Mouse (Mus musculus) limb, embryonic 13.5 days (tissue): ENCODE data around the gene Depdc7. TPM values are rescaled to one million over a fixed set of nuclear protein-coding genes. Genes with fewer than 3 reads are reported as not detected.
A peak's percentile ranks its signal among the peaks of the same experiment; 100 is the strongest.

Source experiments
- ATAC-seq: fragments of 200-750 bp; cut with Nextera tagmentation; 2 replicates; pipeline ENCODE4 v1.8.0; 2017; ENCODE audit warnings: low read depth, moderate number of reproducible peaks, moderate TSS enrichment; ENCODE audit not compliant: low FRiP score
- H3K27ac ChIP-seq: fragments of 300-500 bp; sonication (generic); 2 replicates; pipeline ENCODE4 v1.5.1; 2015; ENCODE audit warnings: inconsistent platforms, mild to moderate bottlenecking, moderate library complexity
- H3K27me3 ChIP-seq: fragments of 300-500 bp; sonication (generic); 2 replicates; pipeline ENCODE4 v1.6.1; 2015; ENCODE audit warnings: mild to moderate bottlenecking, inconsistent platforms
- H3K36me3 ChIP-seq: fragments of 300-500 bp; sonication (generic); 2 replicates; pipeline ENCODE4 v1.6.1; 2015; ENCODE audit warnings: inconsistent platforms, mild to moderate bottlenecking, moderate library complexity
- H3K4me1 ChIP-seq: fragments of 300-500 bp; sonication (generic); 2 replicates; pipeline ENCODE4 v1.6.1; 2015; ENCODE audit warnings: inconsistent platforms
- H3K4me2 ChIP-seq: fragments of 300-500 bp; sonication (generic); replicated peaks from 2 replicates; pipeline ENCODE4 v1.6.1; 2015; ENCODE audit warnings: inconsistent platforms, mild to moderate bottlenecking, moderate library complexity
- H3K4me3 ChIP-seq: fragments of 300-500 bp; sonication (generic); 2 replicates; pipeline ENCODE4 v1.5.1; 2015; ENCODE audit warnings: moderate library complexity, mild to moderate bottlenecking, inconsistent platforms
- H3K9ac ChIP-seq: fragments of 300-500 bp; sonication (generic); 2 replicates; pipeline ENCODE4 v1.6.1; 2015; ENCODE audit warnings: mild to moderate bottlenecking, inconsistent platforms
- H3K9me3 ChIP-seq: fragments of 300-500 bp; sonication (generic); 2 replicates; pipeline ENCODE4 v1.6.1; 2016; ENCODE audit warnings: inconsistent platforms
- WGBS: fragments of 180-500 bp; shearing (Covaris S2); methylation state at CpG from one replicate; pipeline ENCODE4 v1.1.7; 2015; 5-methylcytosine and 5-hydroxymethylcytosine counted together
- polyA plus RNA-seq: library from polyadenylated mRNA; unstranded; fragments of >200 nt; fragmentation: Nextera tagmentation; extraction: Ambion mirVana; gene quantifications from 2 replicates; pipeline ENCODE4 v1.2.1, GENCODE M21; 2015

The Depdc7 gene
- polyA plus RNA-seq, 1 experiment from 2014 or later, result 5.2 TPM

- peak within 1 kb of the TSS; percentile 75 for H3K4me3 ChIP-seq
- H3K27me3 ChIP-seq, result peaks cover 4% of the 10 kb centered on the region
- peak within 1 kb of the TSS; percentile 86 for H3K9ac ChIP-seq
- peak within 1 kb of the TSS; percentile 70 for H3K4me2 ChIP-seq
- H3K4me1 ChIP-seq, result peaks cover 17% of the 10 kb centered on the region
- H3K9me3 ChIP-seq, result no peaks in the 10 kb centered on the region
- peak within 1 kb of the TSS; percentile 87 for H3K27ac ChIP-seq
- ATAC-seq, result peak; percentile 88
- peaks cover 9% of the 10 kb centered on the region; the same call in 1 of the 2 replicates for H3K36me3 ChIP-seq
- under 1% methylated on average over 70 of the region's 99 CpGs for WGBS
Observed at GRCm38 (mm10) chr2:104711585-104712485, 30.8 kb downstream of the Depdc7 start, which contains the start of gene Tcp11l1. Gene Tcp11l1, minus strand, starts transcription at chr2:104712169.

GRCm38 (mm10) chr2:104710670-104711370 lies 31.9 kb downstream of the Depdc7 start:
- H3K4me2 ChIP-seq, result peak overlapping the region; percentile 70
- H3K27me3 ChIP-seq, result peaks cover 4% of the 10 kb centered on the region
- H3K4me3 ChIP-seq, result peak overlapping the region; percentile 75
- no peaks in the 10 kb centered on the region for H3K9me3 ChIP-seq
- no peak for ATAC-seq
- 0 out of 2 replicates have a peak overlapping the region, but pooled peaks have one; percentile 87 for H3K27ac ChIP-seq
- WGBS, result 28% methylated on average over 6 of the region's 6 CpGs
- H3K9ac ChIP-seq, result peak overlapping the region; percentile 86
- peaks cover 14% of the 10 kb centered on the region for H3K36me3 ChIP-seq
- peaks cover 27% of the 10 kb centered on the region for H3K4me1 ChIP-seq

GRCm38 (mm10) chr2:104709786-104710337 lies 32.8 kb downstream of the Depdc7 start:
- H3K36me3 ChIP-seq, result peaks cover 20% of the 10 kb centered on the region
- H3K9ac ChIP-seq, result no peak overlapping the region
- no peak overlapping the region for H3K4me3 ChIP-seq
- H3K9me3 ChIP-seq, result no peaks in the 10 kb centered on the region
- H3K27me3 ChIP-seq, result peaks cover 4% of the 10 kb centered on the region
- H3K27ac ChIP-seq, result no peak overlapping the region
- no peak for ATAC-seq
- WGBS, result 65% methylated on average over 6 of the region's 6 CpGs
- H3K4me1 ChIP-seq, result peaks cover 30% of the 10 kb centered on the region
- H3K4me2 ChIP-seq, result no peak overlapping the region

GRCm38 (mm10) chr2:104704355-104704754 lies 38.3 kb downstream of the Depdc7 start:
- H3K4me3 ChIP-seq, result no peak overlapping the region
- no peak overlapping the region for H3K9ac ChIP-seq
- H3K4me2 ChIP-seq, result no peak overlapping the region
- peaks cover 14% of the 10 kb centered on the region for H3K4me1 ChIP-seq
- H3K27ac ChIP-seq, result no peak overlapping the region
- H3K9me3 ChIP-seq, result no peaks in the 10 kb centered on the region
- no peak for ATAC-seq
- peaks cover 28% of the 10 kb centered on the region for H3K36me3 ChIP-seq
- WGBS, result 85% methylated on average over 3 of the region's 3 CpGs
- no peaks in the 10 kb centered on the region for H3K27me3 ChIP-seq

DNA sequence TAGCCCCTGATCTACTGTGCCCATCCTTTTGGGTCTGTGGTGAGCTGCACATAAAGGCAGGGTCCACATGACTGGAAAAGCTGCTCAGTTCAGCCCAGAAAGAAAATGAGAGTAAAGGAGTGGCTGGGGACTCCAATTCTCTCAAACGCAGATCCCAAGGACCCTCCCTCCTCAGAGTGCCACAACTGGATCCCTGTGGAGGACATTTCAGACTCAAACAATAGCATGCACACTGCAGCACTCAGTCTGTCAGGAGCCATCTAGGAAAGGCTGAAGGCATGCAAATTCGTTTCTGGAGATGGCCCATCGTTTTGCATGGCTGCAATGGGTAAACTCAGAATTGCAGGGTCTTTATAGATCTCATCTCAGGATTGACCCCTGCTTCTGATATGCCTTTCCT lies 39.5 kb downstream of the Depdc7 start:
- Histone ChIP-seq H3K27me3 (no peaks in the 10 kb centered on the region), H3K4me3 (no peak overlapping the region), H3K9me3 (no peaks in the 10 kb centered on the region), H3K27ac (no peak overlapping the region), H3K36me3 (peaks cover 24% of the 10 kb centered on the region), H3K4me1 (peaks cover 14% of the 10 kb centered on the region), H3K4me2 (no peak overlapping the region), H3K9ac (no peak overlapping the region)
- no peak for ATAC-seq
- WGBS, result 79% methylated on average over 3 of the region's 3 CpGs

DNA sequence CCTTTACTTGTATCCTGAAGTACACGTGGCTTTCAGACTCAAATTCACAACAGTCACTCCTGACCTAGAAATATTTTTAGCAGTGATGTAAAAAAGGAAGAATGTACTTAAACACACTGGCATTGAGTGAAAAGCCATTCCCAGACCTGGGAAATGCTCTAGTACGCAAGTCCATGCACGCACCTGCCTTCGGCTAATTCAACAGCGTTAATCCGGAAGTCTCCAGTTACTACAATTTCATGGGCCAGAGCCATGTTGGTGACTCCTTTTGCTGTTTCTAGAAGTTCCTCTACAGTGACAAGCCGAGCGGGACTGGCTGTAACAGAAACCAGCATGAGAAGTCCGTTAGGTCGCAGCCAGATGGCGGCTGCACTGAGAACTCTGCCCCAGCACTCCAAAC lies 43.0 kb downstream of the Depdc7 start:
- no peak overlapping the region for H3K27ac ChIP-seq
- H3K9me3 ChIP-seq, result no peaks in the 10 kb centered on the region
- H3K9ac ChIP-seq, result no peak overlapping the region
- H3K4me1 ChIP-seq, result no peaks in the 10 kb centered on the region
- H3K4me2 ChIP-seq, result no peak overlapping the region
- peak; percentile 36; the same call in 1 of the 2 replicates for ATAC-seq
- no peaks in the 10 kb centered on the region for H3K27me3 ChIP-seq
- 52% methylated on average over 11 of the region's 11 CpGs for WGBS
- no peak overlapping the region for H3K4me3 ChIP-seq
- H3K36me3 ChIP-seq, result peaks cover 17% of the 10 kb centered on the region

DNA sequence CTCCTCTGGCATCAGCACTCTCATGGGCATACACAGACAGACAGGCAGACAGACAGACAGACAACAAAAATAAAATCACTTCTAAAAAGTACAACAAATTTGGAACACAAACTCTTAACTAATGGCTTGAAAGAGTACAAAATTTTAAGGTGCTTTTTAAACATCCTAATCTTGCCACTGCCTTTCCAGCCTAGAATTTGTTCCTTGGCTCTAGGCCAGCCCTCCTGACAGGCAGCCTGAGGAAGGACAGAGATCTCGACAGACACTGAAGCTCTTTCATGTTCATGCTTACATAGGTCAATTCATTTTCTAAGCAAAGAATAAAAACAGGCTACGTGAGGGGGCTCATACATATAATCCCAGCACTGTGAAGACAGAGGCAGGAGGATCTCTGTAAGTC lies 50.1 kb downstream of the Depdc7 start:
- no peak for ATAC-seq

DNA sequence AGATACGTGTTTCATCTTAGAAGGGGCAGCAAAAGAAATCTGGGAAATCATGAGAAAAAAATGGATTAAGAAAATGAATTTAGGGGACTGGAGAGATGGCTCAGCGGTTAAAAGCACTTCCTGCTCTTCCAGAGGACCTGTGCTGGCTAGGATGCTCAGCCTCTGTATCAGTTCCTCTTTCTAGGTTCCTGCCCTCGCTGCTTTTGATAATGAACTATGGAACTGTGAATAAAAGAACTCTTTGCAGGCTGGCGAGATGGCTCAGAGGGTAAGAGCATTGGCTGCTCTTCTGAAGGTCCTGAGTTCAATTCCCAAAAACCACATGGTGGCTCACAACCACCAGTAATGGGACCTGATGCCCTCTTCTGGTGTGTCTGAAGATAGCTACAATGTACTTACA lies 52.0 kb downstream of the Depdc7 start:
- no peak overlapping the region for H3K9ac ChIP-seq
- H3K4me1 ChIP-seq, result no peaks in the 10 kb centered on the region
- no peak overlapping the region for H3K27ac ChIP-seq
- H3K36me3 ChIP-seq, result peaks cover 3% of the 10 kb centered on the region; the same call in 1 of the 2 replicates
- H3K27me3 ChIP-seq, result no peaks in the 10 kb centered on the region
- 82% methylated on average over 4 of the region's 4 CpGs for WGBS
- no peak overlapping the region for H3K4me3 ChIP-seq
- H3K4me2 ChIP-seq, result no peak overlapping the region
- ATAC-seq, result no peak
- no peaks in the 10 kb centered on the region for H3K9me3 ChIP-seq

More for the DNA sequence above, 50.1 kb downstream of the Depdc7 start:
- no peak overlapping the region for H3K4me3 ChIP-seq
- no peak overlapping the region for H3K27ac ChIP-seq
- H3K4me2 ChIP-seq, result no peak overlapping the region
- H3K27me3 ChIP-seq, result no peaks in the 10 kb centered on the region
- 75% methylated on average over 2 of the region's 2 CpGs for WGBS
- no peak overlapping the region for H3K9ac ChIP-seq
- H3K36me3 ChIP-seq, result peaks cover 8% of the 10 kb centered on the region
- H3K4me1 ChIP-seq, result no peaks in the 10 kb centered on the region
- H3K9me3 ChIP-seq, result no peaks in the 10 kb centered on the region

GRCm38 (mm10) chr2:104688724-104689123 lies 54.0 kb downstream of the Depdc7 start:
- Histone ChIP-seq H3K9me3 (no peaks in the 10 kb centered on the region), H3K4me3 (no peak overlapping the region), H3K9ac (no peak overlapping the region), H3K27me3 (no peaks in the 10 kb centered on the region), H3K4me1 (0 out of 2 replicates have a peak, but pooled peaks cover 4% of the 10 kb centered on the region), H3K27ac (no peak overlapping the region), H3K4me2 (no peak overlapping the region), H3K36me3 (peaks cover 11% of the 10 kb centered on the region)
- ATAC-seq, result no peak
- 83% methylated on average over 8 of the region's 8 CpGs for WGBS

- no peak overlapping the region for H3K27ac ChIP-seq
- H3K9ac ChIP-seq, result no peak overlapping the region
- H3K27me3 ChIP-seq, result no peaks in the 10 kb centered on the region
- peaks cover 12% of the 10 kb centered on the region for H3K36me3 ChIP-seq
- ATAC-seq, result no peak
- no peak overlapping the region for H3K4me2 ChIP-seq
- WGBS, result 77% methylated on average over 3 of the region's 3 CpGs
- H3K4me3 ChIP-seq, result no peak overlapping the region
- no peaks in the 10 kb centered on the region for H3K9me3 ChIP-seq
- H3K4me1 ChIP-seq, result 0 out of 2 replicates have a peak, but pooled peaks cover 4% of the 10 kb centered on the region
Observed at GRCm38 (mm10) chr2:104688321-104688720, 54.4 kb downstream of the Depdc7 start.

DNA sequence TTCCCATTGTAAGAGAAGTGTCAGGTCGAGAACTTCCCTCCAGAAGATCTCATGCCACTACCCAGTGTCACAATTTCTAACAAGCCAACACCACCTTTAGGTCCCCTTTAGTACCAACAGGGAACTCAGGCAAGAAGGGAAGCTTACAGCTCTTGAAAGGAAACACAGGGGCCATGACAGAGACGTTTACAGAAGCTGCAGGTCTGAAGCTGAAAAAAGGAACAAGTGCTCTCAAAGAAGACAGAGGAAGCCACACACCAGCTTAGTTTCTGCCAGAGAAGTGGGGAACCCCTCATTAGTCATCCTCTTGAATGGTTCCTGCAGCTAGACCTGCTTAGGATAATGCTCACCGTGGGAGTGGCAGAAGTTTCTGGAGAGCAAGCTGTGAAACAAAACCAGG lies 55.4 kb downstream of the Depdc7 start:
- Histone ChIP-seq H3K4me3 (no peak overlapping the region), H3K36me3 (peaks cover 17% of the 10 kb centered on the region), H3K4me2 (no peak overlapping the region), H3K27ac (no peak overlapping the region), H3K4me1 (0 out of 2 replicates have a peak, but pooled peaks cover 4% of the 10 kb centered on the region), H3K27me3 (no peaks in the 10 kb centered on the region), H3K9ac (no peak overlapping the region), H3K9me3 (no peaks in the 10 kb centered on the region)
- 71% methylated on average over 3 of the region's 3 CpGs for WGBS
- no peak for ATAC-seq

DNA sequence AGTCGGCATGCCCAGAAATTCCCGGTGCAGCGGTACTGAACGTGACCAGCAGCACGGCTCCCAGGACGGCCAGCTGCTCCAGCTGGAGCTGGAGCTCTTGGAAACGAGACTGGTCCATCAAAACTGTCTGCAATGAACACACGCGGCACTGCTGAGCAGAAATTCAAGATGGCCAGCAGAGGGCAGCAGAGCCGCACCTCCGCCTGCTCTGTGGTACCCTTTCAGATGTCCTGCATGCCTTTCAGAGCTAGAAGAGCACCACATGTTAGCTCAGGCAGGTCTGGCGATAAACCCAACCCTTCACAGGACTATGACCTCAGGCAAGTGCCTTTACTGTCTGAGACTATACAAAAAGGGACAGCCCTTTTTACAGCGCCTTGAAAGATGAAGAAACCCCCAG lies 57.3 kb downstream of the Depdc7 start:
- H3K9ac ChIP-seq, result no peak overlapping the region
- no peaks in the 10 kb centered on the region for H3K9me3 ChIP-seq
- H3K36me3 ChIP-seq, result peaks cover 31% of the 10 kb centered on the region
- H3K4me2 ChIP-seq, result no peak overlapping the region
- WGBS, result 6% methylated on average over 13 of the region's 13 CpGs
- ATAC-seq, result peak; percentile 93
- H3K4me1 ChIP-seq, result 0 out of 2 replicates have a peak, but pooled peaks cover 4% of the 10 kb centered on the region
- H3K27me3 ChIP-seq, result no peaks in the 10 kb centered on the region
- H3K27ac ChIP-seq, result no peak overlapping the region
- no peak overlapping the region for H3K4me3 ChIP-seq
